Mouse (Mus musculus): ENCODE results near the gene Fkbp14. TPM values are rescaled to one million over a fixed set of nuclear protein-coding genes. Genes with fewer than 3 reads are reported as not detected.

Gene Fkbp14
- polyA plus RNA-seq (2016; fragmentation: Nextera tagmentation; extraction: Ambion mirVana): 11.3 and 12.3 TPM in 2 replicates

GRCm38 (mm10) chr6:54597208-54597607, at the start of gene Fkbp14:
Gene Fkbp14, minus strand, starts transcription at chr6:54597308.
- no peaks in the 10 kb centered on the region for H3K27me3 ChIP-seq (ENCODE audit: poor library complexity, severe bottlenecking)
- H3K27ac ChIP-seq: no peak within 1 kb of the TSS
- H3K36me3 ChIP-seq (replicated peaks): no peaks in the 10 kb centered on the region
- 82% methylated on average over 4 of the region's 4 CpGs for WGBS
- DNase-seq (ENCODE audit: extremely low spot score, low spot score): no peak
- no peaks in the 10 kb centered on the region for H3K9me3 ChIP-seq
- peaks cover 45% of the 10 kb centered on the region for H3K4me1 ChIP-seq
- peak within 1 kb of the TSS; percentile 90 for H3K4me3 ChIP-seq

- WGBS: 92% methylated on average over 4 of the region's 4 CpGs
- Histone ChIP-seq H3K27ac (no peak overlapping the region), H3K36me3 (replicated peaks) (peaks cover 26% of the 10 kb centered on the region), H3K4me3 (no peak overlapping the region), H3K9me3 (no peaks in the 10 kb centered on the region), H3K4me1 (no peaks in the 10 kb centered on the region), H3K27me3 (ENCODE audit: poor library complexity, severe bottlenecking) (no peaks in the 10 kb centered on the region)
- DNase-seq (ENCODE audit: extremely low spot score, low spot score): no peak
These were observed 46.1 kb upstream of the Fkbp14 start for GRCm38 (mm10) chr6:54643181-54643580.

GRCm38 (mm10) chr6:54641953-54642352, 44.8 kb upstream of the Fkbp14 start:
- no peak for DNase-seq (ENCODE audit: extremely low spot score, low spot score)
- H3K27ac ChIP-seq: no peak overlapping the region
- no peaks in the 10 kb centered on the region for H3K27me3 ChIP-seq (ENCODE audit: poor library complexity, severe bottlenecking)
- peaks cover 28% of the 10 kb centered on the region for H3K36me3 ChIP-seq (replicated peaks)
- H3K9me3 ChIP-seq: no peaks in the 10 kb centered on the region
- 89% methylated on average over 2 of the region's 2 CpGs for WGBS
- no peaks in the 10 kb centered on the region for H3K4me1 ChIP-seq
- H3K4me3 ChIP-seq: no peak overlapping the region

GRCm38 (mm10) chr6:54639877-54640276, 42.8 kb upstream of the Fkbp14 start:
- 95% methylated on average over 3 of the region's 3 CpGs for WGBS
- Histone ChIP-seq H3K27me3 (ENCODE audit: poor library complexity, severe bottlenecking) (no peaks in the 10 kb centered on the region), H3K9me3 (no peaks in the 10 kb centered on the region), H3K36me3 (replicated peaks) (peaks cover 32% of the 10 kb centered on the region), H3K27ac (no peak overlapping the region), H3K4me3 (no peak overlapping the region), H3K4me1 (no peaks in the 10 kb centered on the region)
- DNase-seq (ENCODE audit: extremely low spot score, low spot score): no peak

GRCm38 (mm10) chr6:54631462-54631861, 34.4 kb upstream of the Fkbp14 start:
- no peak for DNase-seq (ENCODE audit: extremely low spot score, low spot score)
- H3K4me3 ChIP-seq: no peak overlapping the region
- no peaks in the 10 kb centered on the region for H3K9me3 ChIP-seq
- H3K36me3 ChIP-seq (replicated peaks): peaks cover 55% of the 10 kb centered on the region
- H3K27me3 ChIP-seq (ENCODE audit: poor library complexity, severe bottlenecking): no peaks in the 10 kb centered on the region
- WGBS: 68% methylated on average over 3 of the region's 3 CpGs
- no peaks in the 10 kb centered on the region for H3K4me1 ChIP-seq
- no peak overlapping the region for H3K27ac ChIP-seq

GRCm38 (mm10) chr6:54629734-54630133, 32.6 kb upstream of the Fkbp14 start:
- Histone ChIP-seq H3K9me3 (no peaks in the 10 kb centered on the region), H3K4me1 (no peaks in the 10 kb centered on the region), H3K27me3 (ENCODE audit: poor library complexity, severe bottlenecking) (no peaks in the 10 kb centered on the region), H3K36me3 (replicated peaks) (peaks cover 66% of the 10 kb centered on the region), H3K4me3 (no peak overlapping the region), H3K27ac (no peak overlapping the region)
- no peak for DNase-seq (ENCODE audit: extremely low spot score, low spot score)
- 36% methylated on average over 7 of the region's 7 CpGs for WGBS

GRCm38 (mm10) chr6:54628381-54628780, 31.3 kb upstream of the Fkbp14 start:
- Histone ChIP-seq H3K36me3 (replicated peaks) (peaks cover 75% of the 10 kb centered on the region), H3K4me1 (no peaks in the 10 kb centered on the region), H3K9me3 (no peaks in the 10 kb centered on the region), H3K27me3 (ENCODE audit: poor library complexity, severe bottlenecking) (no peaks in the 10 kb centered on the region), H3K4me3 (no peak overlapping the region), H3K27ac (no peak overlapping the region)
- WGBS: 93% methylated on average over 3 of the region's 3 CpGs
- DNase-seq (ENCODE audit: extremely low spot score, low spot score): no peak

- Histone ChIP-seq H3K27me3 (ENCODE audit: poor library complexity, severe bottlenecking) (no peaks in the 10 kb centered on the region), H3K9me3 (no peaks in the 10 kb centered on the region), H3K27ac (no peak overlapping the region), H3K4me1 (no peaks in the 10 kb centered on the region), H3K4me3 (no peak overlapping the region), H3K36me3 (replicated peaks) (peaks cover 43% of the 10 kb centered on the region)
- no peak for DNase-seq (ENCODE audit: extremely low spot score, low spot score)
- WGBS: 90% methylated on average over 4 of the region's 4 CpGs
These were observed 23.2 kb upstream of the Fkbp14 start for GRCm38 (mm10) chr6:54620357-54620756.

GRCm38 (mm10) chr6:54619530-54619929, 22.4 kb upstream of the Fkbp14 start:
- no peaks in the 10 kb centered on the region for H3K4me1 ChIP-seq
- no peak overlapping the region for H3K27ac ChIP-seq
- DNase-seq (ENCODE audit: extremely low spot score, low spot score): no peak
- 92% methylated on average over 7 of the region's 7 CpGs for WGBS
- H3K27me3 ChIP-seq (ENCODE audit: poor library complexity, severe bottlenecking): no peaks in the 10 kb centered on the region
- H3K36me3 ChIP-seq (replicated peaks): peaks cover 37% of the 10 kb centered on the region
- H3K4me3 ChIP-seq: no peak overlapping the region
- H3K9me3 ChIP-seq: no peaks in the 10 kb centered on the region

GRCm38 (mm10) chr6:54617363-54617762, 20.3 kb upstream of the Fkbp14 start:
- no peaks in the 10 kb centered on the region for H3K27me3 ChIP-seq (ENCODE audit: poor library complexity, severe bottlenecking)
- H3K36me3 ChIP-seq (replicated peaks): peaks cover 23% of the 10 kb centered on the region
- WGBS: 88% methylated on average over 3 of the region's 3 CpGs
- no peaks in the 10 kb centered on the region for H3K9me3 ChIP-seq
- H3K27ac ChIP-seq: no peak overlapping the region
- no peak for DNase-seq (ENCODE audit: extremely low spot score, low spot score)
- H3K4me1 ChIP-seq: no peaks in the 10 kb centered on the region
- no peak overlapping the region for H3K4me3 ChIP-seq

- Histone ChIP-seq H3K4me3 (no peak overlapping the region), H3K36me3 (replicated peaks) (peaks cover 28% of the 10 kb centered on the region), H3K27me3 (ENCODE audit: poor library complexity, severe bottlenecking) (no peaks in the 10 kb centered on the region), H3K27ac (no peak overlapping the region), H3K9me3 (peaks cover 15% of the 10 kb centered on the region; the same call in 1 of the 2 replicates), H3K4me1 (no peaks in the 10 kb centered on the region)
- no peak for DNase-seq (ENCODE audit: extremely low spot score, low spot score)
- WGBS: 80% methylated on average over 4 of the region's 4 CpGs
These were observed 9.1 kb upstream of the Fkbp14 start for GRCm38 (mm10) chr6:54606241-54606640.

GRCm38 (mm10) chr6:54604001-54604715, 7.0 kb upstream of the Fkbp14 start:
- DNase-seq (ENCODE audit: extremely low spot score, low spot score): no peak
- Histone ChIP-seq H3K4me1 (no peaks in the 10 kb centered on the region), H3K27me3 (ENCODE audit: poor library complexity, severe bottlenecking) (no peaks in the 10 kb centered on the region), H3K27ac (no peak overlapping the region), H3K9me3 (peaks cover 9% of the 10 kb centered on the region; the same call in 1 of the 2 replicates), H3K4me3 (no peak overlapping the region), H3K36me3 (replicated peaks) (peaks cover 22% of the 10 kb centered on the region)
- WGBS: 88% methylated on average over 1 of the region's 1 CpGs

- no peak for DNase-seq (ENCODE audit: extremely low spot score, low spot score)
- H3K27me3 ChIP-seq (ENCODE audit: poor library complexity, severe bottlenecking): no peaks in the 10 kb centered on the region
- no peaks in the 10 kb centered on the region for H3K4me1 ChIP-seq
- H3K27ac ChIP-seq: no peak overlapping the region
- H3K9me3 ChIP-seq: peaks cover 3% of the 10 kb centered on the region; the same call in 1 of the 2 replicates
- H3K36me3 ChIP-seq (replicated peaks): peaks cover 12% of the 10 kb centered on the region
- no peak overlapping the region for H3K4me3 ChIP-seq
- 91% methylated on average over 2 of the region's 2 CpGs for WGBS
These were observed 5.8 kb upstream of the Fkbp14 start for GRCm38 (mm10) chr6:54602891-54603290.
